Mouse (Mus musculus): Measurements from ENCODE around the gene Gm45713.

DNA sequence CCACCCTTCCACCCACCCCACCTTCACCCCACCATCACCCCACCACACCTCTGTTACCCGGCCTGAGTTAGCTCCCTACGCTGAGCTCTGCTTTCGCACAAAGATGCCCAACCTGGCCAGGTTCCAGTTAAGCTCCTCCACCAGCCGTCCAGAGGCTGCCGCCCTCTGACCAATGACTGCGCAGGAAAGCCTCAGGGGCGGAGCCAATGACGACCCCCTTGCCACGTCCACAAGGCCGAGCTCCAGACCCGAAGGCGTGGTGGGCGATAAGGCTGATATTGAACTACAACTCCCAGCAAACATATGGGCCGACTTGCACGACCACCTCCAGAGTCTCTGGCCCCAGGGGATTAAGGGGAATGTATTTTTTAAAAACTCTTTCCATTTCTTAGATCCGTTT lies 44.0 kb downstream of the Gm45713 start, which contains the start of gene Rcn3:
- TF ChIP-seq GATA1 (IDR thresholded peaks at IDR 0.05; ENCODE audit: borderline replicate concordance, low read length): no peak
- TF ChIP-seq FLI1 (IDR thresholded peaks at IDR 0.05; ENCODE audit: low read length): no peak

Data from megakaryocyte, embryonic 14.5 days (primary cell).